Mouse (Mus musculus): ENCODE data around the gene Cyb5r1.
"Not testable (repeated sequence)": the region's sequence is repeated elsewhere in the genome, so short reads cannot be mapped to it uniquely, and the experiment has no call there.

The Cyb5r1 gene

DNA sequence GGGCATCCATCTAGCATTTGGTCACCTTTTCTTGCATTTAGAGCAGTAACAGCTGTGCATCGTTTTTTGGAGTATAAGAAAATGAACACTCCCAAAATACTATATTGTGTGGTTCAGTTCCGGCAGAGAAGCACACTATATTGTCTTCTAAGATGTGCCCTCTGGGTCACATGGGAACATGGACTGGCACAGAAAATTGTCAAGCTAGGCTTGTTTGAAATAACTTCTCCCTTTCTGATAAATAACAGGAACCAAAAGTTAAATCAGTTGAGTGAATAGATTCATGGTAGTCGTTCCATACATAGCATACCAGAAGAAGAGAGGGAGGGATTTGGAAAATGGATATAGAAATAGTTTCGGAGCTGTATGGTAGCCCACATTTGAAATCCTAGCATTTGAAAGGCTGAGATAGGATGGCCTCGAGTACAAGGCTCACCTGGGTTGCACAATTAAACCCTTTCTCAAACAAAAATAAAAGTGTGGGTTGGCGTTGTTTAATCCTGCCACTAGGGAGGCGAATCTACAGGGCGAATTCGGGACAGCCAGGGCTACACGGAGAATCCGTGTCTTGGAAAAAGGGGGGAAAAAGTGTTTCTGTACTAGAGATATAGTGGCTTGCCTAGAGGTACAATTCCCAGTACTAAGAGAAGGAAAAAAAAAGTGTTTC lies 9.3 kb downstream of the Cyb5r1 start:
- no peak for DNase-seq (ENCODE audit: low spot score)

DNA sequence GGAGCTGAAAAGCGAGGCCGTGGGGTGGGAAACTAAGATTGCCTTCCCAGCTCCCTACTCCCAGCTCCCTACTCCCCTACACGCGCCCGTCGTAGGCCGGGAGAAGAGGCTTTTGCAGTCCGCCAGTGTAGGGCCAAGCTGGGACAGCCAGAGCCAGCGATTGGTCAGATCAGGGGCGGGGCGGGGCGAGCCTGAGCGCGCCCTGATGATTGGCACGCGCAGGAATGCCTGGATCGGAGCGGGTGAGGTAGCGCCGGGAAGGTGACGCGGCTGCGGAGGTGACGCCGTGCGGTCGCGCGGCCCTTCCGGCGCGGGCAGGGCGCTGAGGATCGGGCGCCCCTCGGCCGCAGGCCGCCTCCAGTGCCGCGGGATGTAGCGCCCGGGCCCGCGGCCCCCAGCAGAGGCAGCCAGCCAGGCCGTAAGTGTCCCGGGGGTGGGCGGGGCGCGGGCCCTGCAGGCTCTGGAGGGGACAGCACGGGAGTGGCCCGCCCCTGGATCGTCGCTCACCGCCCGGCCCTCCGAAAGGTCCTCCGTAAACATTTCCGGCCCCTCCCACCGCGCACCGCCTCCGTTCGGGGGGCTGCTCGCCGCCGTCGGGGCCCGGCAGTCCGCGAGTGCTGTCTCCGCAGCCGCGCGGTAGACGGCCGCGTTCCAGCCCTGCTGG lies 9.9 kb downstream of the Cyb5r1 start, which contains the start of gene Adipor1:
Adipor1 (plus strand) TSS at position 211 of the 664 bp plus-strand sequence.
- peak; percentile 97 for DNase-seq (ENCODE audit: low spot score)

DNA sequence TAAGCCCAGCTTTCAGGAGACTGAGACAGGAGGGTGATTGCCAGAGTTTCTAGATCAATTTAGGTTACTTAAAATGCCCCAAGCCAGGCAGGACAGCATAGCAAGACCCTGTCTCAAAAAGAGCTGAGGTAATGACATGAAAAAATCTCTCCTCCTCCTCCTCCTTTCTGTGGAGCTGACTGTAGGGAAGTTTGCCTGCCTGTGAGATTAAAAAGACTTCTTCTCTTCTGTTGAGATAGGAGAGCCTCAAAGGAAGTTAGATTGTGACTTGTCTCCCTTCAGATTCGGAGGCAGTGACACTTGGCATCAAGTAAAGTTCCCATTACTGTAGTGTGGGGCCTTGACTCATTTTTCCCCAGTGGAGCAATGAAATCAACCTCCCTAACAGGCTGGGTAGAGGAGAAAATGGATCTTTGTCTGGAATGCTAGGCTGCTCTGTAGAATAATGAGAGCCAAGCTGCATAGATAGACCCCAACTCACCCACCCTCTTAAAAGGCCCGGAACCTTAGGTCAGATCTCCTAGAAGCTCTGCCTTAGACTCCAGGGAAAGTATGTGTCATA lies 13.1 kb downstream of the Cyb5r1 start:
- DNase-seq (ENCODE audit: low spot score): no peak

DNA sequence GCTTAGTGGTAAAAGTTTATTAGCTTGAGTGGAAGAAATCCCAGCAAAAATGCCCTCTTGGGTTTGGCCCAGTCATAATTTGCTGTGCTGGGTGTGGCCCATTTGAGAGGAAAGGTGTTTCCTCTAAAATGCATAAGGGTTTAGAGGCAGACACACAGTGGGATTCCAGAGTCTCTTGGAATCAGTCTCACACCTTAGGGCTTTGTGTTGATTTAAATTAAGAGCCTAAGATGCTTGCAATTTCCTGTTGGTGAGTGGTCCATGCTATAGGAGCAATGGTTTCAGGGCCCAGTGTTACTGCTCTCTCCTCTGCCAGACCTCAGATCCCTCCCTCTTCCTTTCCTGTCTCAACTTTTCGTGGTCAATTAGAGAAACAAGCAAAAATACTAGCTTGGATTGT lies 13.8 kb downstream of the Cyb5r1 start:
- no peak for DNase-seq (ENCODE audit: low spot score)

DNA sequence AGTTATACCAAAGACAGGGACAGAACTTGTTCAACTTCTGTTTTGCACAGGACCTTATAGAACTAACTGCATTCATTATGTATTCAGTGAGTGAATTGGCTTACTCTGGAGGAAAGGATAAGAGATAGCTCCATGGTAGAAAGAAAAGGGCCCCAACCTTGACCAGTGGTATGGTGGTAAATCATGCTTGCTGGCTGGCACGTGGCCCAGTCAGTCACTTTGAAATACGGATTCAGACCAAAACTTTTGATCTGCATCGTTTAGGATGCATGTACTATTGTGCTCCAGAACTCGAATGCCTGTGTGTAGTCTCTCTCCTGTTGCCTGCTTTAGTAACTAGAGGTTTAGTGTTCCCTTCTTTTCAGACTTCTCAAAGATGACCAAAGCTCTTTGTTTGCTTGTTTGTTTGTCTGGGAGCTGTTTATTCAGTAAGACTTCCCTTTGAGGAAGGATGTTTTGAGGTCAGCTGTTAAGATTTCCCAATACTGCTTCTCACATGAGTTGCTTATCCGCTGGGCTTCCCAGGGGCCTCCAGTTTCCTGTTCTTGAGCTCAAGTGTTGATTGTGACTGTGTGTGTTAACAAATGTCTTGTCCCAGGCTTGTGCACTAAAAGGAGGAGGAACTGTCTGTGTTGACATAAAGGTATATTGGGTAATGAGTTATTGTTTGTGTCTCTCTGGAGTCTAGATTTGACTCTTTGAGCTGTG lies 14.5 kb downstream of the Cyb5r1 start:
- DNase-seq (ENCODE audit: low spot score): peak; percentile 20

DNA sequence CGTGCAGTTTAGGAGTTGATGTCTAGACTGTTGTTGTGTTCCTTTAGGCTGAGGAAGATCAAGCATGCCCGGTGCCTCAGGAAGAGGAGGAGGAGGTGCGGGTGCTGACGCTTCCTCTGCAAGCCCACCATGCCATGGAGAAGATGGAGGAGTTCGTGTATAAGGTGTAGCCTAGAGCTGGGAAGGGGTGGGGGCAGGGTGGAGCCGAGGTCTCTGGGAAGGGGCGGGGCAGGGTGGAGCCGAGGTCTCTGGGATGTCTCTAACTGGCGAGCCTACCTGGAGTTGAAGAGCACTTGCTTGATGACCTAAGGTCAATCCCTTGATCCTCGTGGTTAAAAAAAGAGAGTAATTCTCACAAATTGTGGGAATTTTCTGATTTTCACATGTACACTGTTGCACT lies 18.6 kb downstream of the Cyb5r1 start:
- no peak for DNase-seq (ENCODE audit: low spot score)

DNA sequence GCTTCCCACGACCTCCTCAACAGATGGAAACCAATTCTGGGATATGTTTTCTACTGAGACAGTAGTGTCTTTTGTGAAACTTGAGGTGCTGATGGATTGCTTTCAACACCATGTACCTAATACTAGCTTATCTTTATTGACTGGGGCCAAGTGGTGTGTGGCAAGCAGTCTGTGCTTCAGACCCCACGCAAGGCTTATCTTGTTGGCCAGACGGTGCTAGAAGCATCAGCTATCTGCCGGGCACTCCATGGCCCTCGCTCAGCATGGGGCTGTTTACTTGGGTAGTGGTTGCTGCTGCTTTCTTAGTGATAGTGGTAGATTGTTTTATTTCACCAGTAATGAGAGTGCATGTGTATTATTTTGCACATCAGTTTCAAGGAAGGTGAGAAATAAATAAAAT lies 20.9 kb downstream of the Cyb5r1 start:
- no peak for DNase-seq (ENCODE audit: low spot score)

DNA sequence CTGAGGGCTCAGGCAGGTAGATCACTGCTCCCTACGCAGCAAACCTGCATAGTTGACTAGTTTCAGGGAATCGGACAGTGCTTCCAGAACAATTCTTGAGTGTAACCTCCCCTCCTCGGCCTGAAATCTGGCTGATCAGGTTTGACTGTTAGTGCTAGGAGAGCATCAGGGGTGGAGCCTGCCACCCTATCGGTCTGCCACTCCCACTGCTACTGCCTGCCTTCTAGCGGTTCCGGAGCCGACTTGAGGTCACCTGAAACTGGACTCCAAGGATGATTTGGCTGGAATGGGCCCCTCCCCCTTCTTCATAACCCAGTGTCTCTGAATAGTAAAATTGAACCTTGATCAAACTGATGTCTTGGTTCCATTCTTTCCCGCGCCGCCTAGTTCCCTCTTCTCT lies 27.6 kb downstream of the Cyb5r1 start:
- DNase-seq (ENCODE audit: low spot score): peak; percentile 42

DNA sequence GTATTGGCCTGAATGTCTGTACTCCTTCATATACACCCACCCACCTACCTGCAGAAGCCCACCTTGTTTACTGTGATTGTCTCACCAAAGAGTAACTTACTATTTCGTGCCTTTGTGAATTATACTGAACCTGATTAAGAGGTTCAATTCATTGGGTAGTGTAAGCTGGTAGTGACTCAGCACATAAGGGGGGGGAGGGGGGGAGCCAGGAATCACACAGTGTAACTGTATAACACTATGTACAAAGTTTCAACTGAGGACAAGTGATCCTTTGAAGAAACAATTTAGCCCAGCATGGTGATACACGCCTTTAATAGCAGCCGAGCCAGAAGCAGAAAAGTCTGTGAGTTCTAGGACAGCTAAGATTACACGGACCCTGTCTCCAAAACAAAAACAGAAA lies 28.1 kb downstream of the Cyb5r1 start:
- no peak for DNase-seq (ENCODE audit: low spot score)

DNA sequence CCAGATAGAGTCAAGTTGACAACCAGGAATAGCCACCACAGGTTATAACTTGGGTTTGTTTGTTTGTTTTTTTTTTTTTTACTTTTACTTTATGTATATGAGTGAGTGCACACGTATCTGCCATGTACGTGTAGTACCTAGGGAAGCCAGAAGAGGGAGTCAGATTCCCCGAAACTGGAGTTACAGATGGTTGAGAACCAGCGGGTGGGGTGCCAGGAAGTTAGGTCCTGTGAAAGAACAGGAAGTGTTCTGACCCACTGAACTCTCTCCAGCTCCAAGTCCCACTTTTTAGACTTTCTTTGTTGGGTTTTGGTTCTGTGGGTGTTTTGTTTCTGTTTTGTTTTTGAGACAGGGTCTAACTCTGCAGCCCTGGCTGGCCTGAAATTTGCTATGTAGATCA lies 30.1 kb downstream of the Cyb5r1 start:
- DNase-seq (ENCODE audit: low spot score): no peak

DNA sequence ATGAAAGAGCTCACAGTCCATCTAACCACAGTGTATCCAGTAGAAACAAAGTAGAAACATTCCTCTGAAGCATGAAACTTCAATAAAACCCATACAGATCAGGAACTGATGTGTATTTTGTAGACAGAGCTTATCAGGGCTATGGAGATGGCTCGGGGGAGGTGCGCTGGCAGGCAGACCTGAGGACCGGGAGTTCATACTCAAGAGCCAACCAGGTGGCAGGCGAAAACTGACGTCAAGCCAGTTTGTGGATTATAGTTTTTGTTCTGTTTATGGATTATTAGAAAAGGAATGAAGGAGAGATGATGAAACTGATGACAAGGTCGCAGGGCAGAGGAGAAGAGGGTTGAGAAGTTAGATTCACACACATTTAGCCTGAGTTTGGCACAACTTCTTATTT lies 35.1 kb downstream of the Cyb5r1 start:
- DNase-seq (ENCODE audit: low spot score): no peak

DNA sequence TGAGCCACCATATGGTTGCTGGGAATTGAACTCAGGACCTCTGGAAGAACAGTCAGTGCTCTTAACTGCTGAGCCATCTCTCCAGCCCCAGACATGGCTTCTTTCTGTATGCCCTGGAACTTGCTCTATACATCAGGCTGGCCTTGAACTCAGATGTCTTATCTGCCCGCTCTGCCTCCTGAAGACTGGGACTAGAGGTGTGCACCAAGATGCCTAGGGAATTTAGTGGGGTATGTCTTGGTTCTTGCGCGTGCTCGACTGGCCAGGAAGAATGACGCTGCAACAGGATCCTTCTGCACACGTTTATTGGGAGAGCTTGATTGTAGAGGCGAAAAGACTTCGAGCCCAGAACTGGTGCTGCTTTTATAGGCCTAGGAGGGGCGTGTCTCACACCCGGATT lies 36.4 kb downstream of the Cyb5r1 start:
- not testable (repeated sequence) for DNase-seq (ENCODE audit: low spot score)

DNA sequence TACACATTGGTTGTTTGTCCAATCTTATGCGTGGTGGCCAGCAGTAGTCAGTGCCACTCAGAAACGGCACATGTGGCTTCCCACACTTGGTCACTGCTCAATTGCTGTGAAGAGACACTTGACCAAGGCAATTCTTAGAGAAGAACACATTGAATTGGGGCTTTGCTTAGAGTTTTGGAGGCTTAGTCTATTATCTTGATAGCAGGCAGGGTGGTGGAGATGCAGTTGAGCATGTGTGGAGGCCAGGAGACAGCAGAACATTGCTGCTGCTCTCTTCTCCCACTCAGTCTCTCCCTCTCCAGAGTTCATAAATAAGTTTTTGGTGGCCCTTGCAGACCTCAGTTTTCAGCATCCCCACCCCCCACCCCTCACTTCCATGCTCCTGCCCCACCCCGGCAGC lies 37.0 kb downstream of the Cyb5r1 start:
- DNase-seq (ENCODE audit: low spot score): no peak

DNA sequence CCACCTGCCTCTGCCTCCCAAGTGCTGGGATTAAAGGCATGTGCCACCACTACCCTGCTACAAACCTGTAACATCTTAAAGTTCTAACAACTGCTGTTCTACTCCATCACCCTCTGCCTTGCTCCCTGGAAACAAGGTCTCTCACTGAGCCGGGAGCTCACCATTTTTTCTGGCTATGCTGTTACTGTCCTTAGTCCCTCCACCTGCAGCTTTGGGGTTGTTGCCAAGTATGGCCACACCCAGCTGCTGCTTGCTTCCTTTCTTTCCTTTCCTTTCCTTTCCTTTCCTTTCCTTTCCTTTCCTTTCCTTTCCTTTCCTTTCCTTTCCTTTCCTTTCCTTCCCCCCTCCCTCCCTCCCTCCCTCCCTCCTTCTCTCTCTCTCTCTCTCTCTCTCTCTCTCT lies 37.9 kb downstream of the Cyb5r1 start:
- not testable (repeated sequence) for DNase-seq (ENCODE audit: low spot score)

DNA sequence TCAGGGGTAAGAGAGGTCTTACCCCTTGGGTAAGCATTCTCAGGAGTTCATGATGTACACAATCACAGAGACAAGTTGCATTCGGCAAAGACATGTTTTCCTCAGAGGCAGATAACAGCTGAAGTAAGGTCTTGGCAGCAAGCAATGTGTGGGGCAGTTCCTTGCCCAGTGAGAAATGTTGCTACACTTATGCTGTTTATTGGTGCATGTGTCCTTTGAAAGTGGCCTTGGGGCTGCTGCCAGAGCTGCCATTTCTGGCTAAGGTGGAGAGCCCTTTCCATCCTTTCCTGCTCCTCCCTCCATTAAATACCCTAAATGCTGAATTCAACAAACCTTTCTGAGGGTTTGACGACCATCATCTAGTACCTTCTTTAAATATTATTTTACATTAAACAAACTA lies 40.1 kb downstream of the Cyb5r1 start:
- DNase-seq (ENCODE audit: low spot score): no peak

DNA sequence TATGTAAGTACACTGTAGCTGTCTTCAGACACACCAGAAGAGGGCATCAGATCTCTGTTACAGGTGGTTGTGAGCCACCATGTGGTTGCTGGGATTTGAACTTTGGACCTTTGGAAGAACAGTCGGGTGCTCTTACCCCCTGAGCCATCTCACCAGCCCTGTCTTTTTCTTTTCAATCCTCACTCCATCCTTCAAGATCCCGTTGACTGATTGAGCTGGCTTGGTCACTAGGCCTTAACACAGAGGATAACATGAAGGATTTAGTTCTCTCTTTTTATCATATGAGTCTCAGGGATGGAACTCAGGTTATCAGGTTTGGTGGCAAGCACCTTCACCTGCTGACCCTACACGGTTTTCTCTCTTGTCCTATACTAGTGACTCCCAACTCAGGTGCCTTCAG lies 43.2 kb downstream of the Cyb5r1 start:
- DNase-seq (ENCODE audit: low spot score): not testable (repeated sequence)

DNA sequence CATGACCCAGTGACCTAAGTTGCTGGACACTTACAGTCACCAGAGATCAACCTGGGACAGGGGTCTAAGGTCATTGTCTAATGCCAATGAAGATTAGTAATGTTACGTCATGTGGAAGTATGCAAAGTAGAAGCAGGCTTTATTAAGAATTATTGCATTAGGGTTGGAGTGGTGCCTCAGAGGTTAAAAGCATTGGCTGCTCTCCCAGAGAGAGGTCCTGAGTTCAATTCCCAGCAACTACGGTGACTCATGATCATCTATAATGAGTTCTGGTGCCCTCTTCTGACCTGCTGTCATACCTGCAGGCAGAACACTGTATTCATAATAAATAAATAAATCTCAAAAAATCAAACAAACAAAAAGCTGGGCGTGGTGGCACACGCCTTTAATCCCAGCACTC lies 44.8 kb downstream of the Cyb5r1 start:
- no peak for DNase-seq (ENCODE audit: low spot score)

DNA sequence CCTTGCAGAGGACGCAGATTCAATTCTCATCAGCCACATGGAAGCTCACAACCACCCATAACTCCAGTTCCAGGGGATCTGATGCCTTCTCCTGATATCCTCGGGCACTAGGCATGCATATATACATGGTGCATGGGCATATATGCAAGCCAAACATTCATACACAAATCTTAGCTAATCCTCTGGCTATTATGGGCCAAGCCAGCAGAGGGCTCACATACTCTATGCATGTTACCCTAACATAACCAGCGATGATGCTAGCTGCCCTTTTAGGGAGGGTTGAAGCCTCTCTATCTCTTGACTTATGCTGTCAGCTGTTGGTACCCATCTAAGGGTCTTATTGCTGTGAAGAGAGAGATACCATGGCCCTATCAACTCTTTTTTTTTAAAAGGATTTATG lies 45.6 kb downstream of the Cyb5r1 start:
- peak; percentile 45 for DNase-seq (ENCODE audit: low spot score)

DNA sequence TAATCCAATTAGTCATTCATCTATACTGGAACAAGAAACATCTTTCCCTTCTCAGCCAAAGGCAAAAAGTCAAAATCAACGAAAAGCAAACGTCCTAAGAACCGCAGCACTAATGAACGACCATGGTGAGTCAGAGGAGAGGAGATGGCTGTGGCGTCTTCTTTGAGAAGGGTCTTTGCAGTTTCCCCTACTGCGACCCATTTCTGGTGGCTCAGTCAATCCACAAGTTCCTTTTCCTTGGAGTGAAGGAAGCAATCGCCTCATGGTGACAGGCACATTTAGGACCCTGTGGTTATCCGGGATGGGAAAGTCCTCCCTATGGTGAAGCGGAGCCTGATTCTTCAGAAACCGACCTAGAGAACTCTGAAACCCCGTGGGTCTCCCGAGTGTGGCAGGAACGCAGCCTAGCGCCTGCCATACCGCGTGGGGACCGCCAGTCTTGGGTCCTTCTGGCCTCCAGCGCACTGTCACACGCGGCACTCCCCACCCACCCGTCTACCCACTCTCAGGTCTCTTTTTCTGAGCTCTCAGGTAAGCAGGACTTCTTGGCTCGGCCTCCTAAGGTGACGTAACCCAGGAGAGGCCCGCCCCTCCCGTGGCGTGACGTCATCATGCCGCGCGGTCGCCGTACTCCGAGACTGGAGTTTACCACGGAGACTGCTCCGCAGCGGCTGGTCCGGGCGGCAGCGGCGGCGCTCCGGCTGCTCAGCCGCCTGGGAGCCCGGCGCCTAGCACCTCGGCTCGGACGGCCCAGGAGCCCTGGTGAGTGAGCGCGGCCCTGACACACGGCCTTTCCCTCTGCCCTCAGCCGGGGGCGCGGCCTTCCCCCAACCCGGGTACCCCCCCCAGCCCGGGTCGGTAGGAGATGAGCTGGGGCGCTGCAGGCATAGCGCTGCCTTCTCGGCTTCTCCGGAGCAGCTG lies 49.8 kb downstream of the Cyb5r1 start, which contains the start of gene Klhl12:
Klhl12 (plus strand) TSS at position 628 of the 921 bp plus-strand sequence.
- peak; percentile 95 for DNase-seq (ENCODE audit: low spot score)

DNA sequence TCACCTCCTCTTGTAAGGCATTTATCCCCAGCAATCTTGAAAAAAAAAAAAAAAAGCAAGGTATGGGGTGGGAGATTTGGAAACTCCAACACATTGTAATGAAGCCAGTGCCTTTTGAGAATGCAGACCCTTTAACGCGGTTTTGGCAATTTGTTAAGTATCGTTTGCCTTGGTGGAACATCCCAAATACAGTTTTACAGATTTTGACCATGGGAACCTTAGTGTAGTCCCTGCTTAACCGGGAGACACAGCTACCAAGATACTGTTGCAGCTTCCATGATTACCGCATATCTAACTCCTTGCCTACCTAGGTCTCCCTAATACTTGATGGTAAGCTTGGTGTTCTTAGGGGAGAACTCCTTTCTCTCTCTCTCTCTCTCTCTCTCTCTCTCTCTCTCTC lies 50.7 kb downstream of the Cyb5r1 start:
- no peak for DNase-seq (ENCODE audit: low spot score)

DNA sequence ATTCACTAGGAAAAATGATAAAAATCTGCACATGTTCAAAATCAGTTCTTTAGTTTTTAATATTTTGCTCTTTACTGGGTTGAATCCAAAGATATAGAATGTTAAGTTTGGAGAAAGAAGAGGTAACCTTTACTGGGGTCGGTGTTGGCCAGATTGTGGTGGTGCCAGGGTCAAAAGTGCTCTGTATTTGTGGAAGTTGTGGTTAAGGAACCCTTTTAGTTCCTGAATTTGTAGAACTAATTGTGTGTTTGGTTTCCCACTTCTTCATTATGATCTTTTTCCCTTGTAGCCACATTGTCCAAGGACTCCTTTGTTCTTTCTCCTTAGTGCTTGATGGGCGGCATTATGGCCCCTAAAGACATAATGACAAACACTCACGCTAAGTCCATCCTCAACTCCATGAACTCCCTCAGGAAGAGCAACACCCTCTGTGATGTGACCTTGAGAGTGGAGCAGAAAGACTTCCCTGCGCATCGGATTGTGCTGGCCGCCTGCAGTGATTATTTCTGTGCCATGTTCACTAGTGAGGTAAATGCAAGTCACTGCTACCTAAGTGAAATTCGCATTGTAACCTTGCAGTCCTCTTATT lies 52.9 kb downstream of the Cyb5r1 start:
- DNase-seq (ENCODE audit: low spot score): no peak

All from urinary bladder, postnatal 14 days (tissue).